Mouse (Mus musculus) hematopoietic stem cell, adult 5-6 weeks (primary cell): ENCODE data around the gene Pomp. TPM values are rescaled to one million over a fixed set of nuclear protein-coding genes. Genes with fewer than 3 reads are reported as not detected.
"Not testable (repeated sequence)": the region's sequence is repeated elsewhere in the genome, so short reads cannot be mapped to it uniquely, and the experiment has no call there.

Experiments
- ATAC-seq, 2 experiments: fragments of 125-278 bp in 1 of 2; replicated peaks in 1 of 2; 2 replicates each; pipeline ENCODE4 v1.8.0; 2016 to 2017; ENCODE audit warnings: inconsistent platforms in 2 of 2, mild to moderate bottlenecking in 2 of 2, moderate number of reproducible peaks in 2 of 2, low read depth in 1 of 2, moderate TSS enrichment in 1 of 2; ENCODE audit not compliant: low FRiP score in 2 of 2, poor library complexity in 2 of 2, severe bottlenecking in 2 of 2, insufficient read depth in 1 of 2, low TSS enrichment in 1 of 2
- total RNA-seq: library from RNA; stranded (forward); fragments of 172-1452, 232-1000 nt; gene quantifications from 2 replicates; pipeline ENCODE4 v1.2.3, GENCODE M21; 2017

Pomp gene
- total RNA-seq, 1 experiment from 2014 or later, result 109 TPM

GRCm38 (mm10) chr5:147893766-147894454 is 33.6 kb downstream of the Pomp start:
- ATAC-seq, result no peak

DNA sequence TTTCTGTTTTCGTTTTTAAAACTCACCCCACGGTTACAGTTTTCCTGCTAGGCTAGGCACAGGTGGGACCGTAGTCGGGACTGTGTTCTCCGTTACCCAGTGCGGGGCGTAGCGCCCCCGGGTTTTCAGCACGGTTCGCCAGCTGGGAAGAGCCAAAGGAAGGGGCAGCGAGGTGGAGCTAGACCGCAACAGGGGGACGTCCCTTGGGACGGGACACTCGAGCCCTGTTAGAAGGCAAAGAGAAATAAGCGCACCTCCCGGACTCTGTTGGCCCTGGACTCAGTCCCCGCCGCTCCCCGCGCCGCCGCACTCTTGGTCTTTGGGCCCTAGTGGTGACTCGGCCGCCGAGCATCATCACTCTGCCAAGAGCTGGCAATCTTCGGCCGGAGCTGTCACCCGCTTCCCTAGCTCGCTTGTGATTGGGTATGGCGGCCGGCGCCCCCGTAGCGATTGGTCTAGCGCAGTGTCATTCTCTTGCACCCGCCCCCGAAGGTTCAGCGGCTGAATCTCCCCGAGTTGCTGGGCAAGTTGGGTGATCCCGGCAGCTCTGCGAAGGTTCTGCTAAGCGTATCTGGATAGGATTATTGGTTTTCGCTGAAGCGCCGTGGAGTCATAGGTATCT is 34.3 kb downstream of the Pomp start, which contains the start of gene Slc46a3:
Gene Slc46a3 (minus strand): TSS at position 361 of the 622 bp plus-strand sequence.
- ATAC-seq, result peak; percentile 88 to 91

DNA sequence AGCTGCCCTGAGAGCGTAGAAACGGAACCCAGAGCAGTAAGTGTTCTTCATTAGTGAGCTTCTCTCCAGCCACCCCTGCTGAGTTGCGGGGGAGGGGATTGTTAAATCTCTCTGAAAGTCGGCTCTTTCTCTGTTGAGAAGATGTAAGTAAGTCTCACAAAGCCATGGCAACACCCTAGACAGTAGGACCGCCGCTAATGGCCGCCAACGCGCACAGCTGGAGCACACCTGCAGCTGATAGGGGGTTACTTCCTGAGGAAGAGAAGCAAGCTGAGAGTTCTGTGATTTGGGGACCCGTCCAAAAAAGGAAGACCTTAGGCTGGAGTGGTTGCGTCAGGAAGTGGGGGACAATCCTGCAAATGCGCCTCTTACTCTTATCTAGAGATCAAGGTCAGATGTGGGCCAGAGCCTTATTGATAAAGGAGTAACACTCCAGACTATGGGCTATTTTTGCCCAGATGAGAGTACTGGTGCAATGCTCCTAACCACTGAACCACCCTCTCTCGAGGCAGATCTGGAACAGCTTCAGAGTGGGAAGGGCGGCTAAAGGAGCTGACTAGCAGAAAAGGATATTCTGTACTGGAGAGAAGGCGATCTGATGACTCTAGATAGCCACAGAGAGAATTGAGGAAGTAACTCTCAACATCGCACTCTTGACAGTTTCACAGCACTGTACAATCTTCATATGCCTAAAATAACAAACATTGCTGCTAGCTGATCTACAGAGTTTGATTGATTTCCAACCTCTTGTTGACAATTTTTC is 35.4 kb downstream of the Pomp start:
- peak; percentile 37 to 60 for ATAC-seq

- ATAC-seq, result not testable (repeated sequence)
These were observed 36.2 kb downstream of the Pomp start for GRCm38 (mm10) chr5:147896501-147896900.

DNA sequence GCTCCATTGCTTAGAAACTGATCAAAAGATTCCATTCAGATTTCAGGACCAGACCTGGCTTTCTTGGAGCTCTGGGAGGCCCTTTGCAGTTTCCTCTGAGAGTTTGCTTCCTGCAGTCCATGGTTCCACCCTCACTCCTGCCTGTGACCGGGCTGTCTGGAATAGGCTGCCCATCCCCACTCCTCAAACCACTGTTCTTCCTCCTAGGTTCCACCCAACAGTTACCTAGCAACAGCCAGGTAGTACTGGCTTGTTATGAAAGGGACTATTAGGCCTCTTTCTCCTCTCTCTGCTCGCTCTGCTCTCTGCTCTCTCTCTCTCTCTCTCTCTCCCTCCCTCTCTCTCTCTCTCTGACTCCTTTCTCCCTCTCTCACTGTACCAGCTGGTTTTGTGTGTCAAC is 38.0 kb downstream of the Pomp start:
- no peak for ATAC-seq

- ATAC-seq, result no peak
These were observed 38.8 kb downstream of the Pomp start for GRCm38 (mm10) chr5:147898968-147899549.

DNA sequence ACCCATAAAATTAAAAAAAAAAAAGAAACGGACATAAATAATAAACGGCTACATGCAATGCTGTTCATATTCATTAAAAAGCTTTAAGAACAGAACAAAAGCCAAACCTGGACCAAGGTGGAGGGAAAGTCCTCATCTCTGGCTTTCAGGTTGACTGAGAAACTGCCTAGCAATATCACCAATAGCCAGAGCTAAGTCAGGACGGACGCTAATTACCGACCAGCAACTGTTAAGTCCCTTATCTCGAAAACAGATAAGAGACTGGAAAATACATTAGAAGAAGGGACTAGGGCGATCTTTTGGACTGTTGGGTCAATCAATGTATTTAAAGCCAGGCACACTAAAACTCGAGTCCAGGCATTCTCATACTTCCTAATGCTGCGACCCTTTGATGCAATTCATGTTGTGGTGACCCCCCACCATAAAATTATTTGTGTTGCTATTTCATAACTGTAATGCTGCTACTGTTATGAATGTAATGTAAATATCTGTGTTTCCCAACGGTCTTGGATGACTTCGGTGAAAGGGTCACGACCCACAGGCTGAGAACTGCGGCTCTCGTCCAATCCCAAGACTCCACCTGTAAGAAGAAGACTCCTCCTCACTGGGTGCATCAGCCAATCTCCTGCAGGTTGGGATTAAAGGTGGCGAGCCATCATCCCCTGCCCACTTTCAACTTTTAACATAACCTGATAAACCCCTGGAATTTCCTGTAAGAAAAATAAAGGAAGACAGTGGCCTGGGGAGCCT is 41.9 kb downstream of the Pomp start:
- ATAC-seq, result no peak

DNA sequence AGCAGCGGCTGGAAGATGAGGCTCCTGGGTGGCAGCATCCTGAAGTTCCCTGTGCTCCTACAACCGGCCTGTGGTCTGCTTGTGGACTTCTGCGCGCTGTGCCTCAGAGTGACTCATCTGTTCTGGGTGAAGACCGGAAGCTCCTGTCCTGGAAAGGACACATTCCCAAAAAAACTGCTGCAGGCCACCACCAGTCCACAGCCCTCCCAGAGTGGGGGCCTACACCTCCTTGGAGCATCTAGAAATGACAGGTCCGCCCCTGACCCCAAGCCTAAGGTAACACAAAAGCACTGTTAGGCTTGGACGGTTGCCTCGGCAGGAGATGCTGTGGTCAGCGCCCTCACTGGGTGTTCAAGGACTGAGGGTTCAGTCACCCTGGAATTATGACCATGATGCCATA is 42.9 kb downstream of the Pomp start:
- ATAC-seq, result no peak; a peak in 1 of 4 replicates

DNA sequence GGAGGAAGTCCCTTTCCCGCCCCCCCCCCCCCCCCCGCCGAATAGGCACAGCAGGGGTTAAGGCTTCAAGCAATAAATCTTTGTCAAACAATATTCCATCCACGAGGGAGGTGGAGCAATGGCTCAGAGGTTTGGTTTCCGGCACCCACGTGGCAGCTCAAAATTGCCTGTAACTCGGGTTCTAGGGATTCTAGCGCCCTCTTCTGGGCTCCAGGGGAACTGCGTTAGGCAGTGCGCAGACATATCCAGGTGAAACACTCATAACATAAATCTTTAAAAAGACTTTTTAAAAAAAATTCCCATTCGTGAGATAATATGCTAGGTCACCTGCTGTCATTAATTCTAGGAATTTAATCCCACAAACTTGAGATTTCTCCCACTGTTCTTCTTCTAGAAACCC is 46.9 kb downstream of the Pomp start:
- ATAC-seq, result no peak

GRCm38 (mm10) chr5:147907851-147908250 is 47.6 kb downstream of the Pomp start:
- ATAC-seq, result no peak

- ATAC-seq, result no peak
These were observed 50.7 kb downstream of the Pomp start for GRCm38 (mm10) chr5:147910807-147911509.

DNA sequence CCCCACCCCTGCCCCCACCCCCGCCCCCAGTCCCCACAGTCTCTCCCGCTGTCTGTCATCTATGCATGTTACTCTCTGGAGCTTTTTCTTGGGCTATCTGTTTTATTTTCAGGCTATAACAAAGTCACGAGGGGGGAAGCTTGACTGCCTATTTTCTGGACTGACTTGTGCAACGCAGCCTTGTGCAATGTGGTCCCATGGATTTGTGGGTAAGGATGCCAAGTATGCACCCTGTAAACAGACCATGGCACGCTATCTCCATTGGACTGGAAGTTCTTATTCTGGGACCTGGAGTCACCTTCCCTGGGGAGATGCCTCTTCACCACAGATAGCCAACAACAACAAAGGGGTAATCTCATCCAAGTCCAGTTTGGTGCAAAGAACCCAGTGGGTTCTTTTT is 51.5 kb downstream of the Pomp start:
- ATAC-seq, result no peak

DNA sequence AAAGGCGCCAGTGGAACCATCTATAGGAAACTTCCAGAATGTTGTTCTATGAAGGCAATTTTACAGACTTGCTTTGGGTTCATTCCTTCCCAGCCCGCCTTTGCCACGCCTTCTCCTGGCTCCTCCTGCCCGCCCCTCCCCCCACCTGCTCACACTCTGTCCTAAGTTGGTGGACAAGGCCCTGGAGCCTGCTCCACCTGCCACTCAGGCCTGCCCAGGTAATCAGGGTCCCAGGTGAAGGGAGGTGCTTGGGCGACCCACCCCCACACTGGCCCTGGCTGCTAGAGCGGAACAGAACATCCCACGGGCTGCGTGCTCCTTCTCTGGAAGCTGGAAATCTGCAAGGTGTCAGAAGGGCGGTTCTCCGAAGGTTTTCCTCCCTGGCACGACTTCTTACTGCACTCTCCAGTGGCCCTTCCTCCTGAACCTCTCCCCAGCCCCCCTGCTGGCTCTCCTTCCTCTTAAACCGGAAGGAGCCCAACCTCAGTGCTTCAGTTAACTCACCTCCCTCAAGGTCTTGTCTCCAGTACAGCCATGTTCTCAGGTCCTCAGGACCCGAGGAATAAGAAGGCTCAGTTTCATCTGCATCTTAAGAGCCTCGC is 53.1 kb downstream of the Pomp start:
- ATAC-seq, result 0 out of 4 replicates have a peak, but pooled peaks of 1 of the 2 experiments have one; percentile 16

DNA sequence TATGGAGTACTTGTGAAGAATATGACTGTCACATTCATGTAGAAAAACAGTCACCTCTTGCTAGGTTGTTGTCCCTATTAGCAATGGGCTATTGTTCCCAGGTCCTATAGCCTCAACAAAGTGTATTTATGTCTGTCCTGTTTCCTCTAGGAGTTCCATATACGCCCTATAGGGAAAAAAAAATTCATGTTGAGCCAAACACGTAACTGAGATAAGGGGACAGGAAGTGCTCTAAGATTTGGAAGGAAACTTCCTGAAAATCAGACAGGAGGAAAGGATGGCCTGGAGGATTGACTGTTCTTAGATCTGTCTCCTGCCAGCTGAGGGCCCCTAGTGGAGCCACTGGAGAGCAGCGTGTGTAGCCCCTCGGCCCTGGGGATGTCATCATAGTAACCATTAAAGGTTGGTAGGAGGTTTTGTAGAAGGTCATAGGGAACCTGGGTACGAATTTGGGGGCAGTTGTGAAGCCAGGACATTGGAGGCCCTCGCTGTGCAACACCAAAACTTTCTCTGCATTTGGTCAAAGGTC is 54.8 kb downstream of the Pomp start:
- ATAC-seq, result no peak

- no peak for ATAC-seq
These were observed 55.9 kb downstream of the Pomp start for GRCm38 (mm10) chr5:147916171-147916570.
